Mouse (Mus musculus) left cerebral cortex, adult 2 months (tissue): ENCODE data around the gene AI661453. TPM values are rescaled to one million over a fixed set of nuclear protein-coding genes. Genes with fewer than 3 reads are reported as not detected.

Experiments used
- DNase-seq, 2 experiments: peaks; one replicate each; pipeline ENCODE4 v3.0.0; 2021 to 2022; ENCODE audit warnings: low spot score in 2 of 2, mixed read lengths in 1 of 2; ENCODE audit errors: extremely low spot score in 1 of 2
- H3K27ac ChIP-seq: fragments of 200-600 bp; 2 replicates; pipeline ENCODE4 v1.8.1; 2022
- H3K4me3 ChIP-seq: fragments of 200-600 bp; 2 replicates; pipeline ENCODE4 v1.8.1; 2022
- CTCF ChIP-seq: fragments of 200-600 bp; IDR thresholded peaks from 2 replicates; pipeline ENCODE4 v1.8.1; 2022; ENCODE audit warnings: antibody characterized with exemption, mild to moderate bottlenecking, moderate library complexity
- intact Hi-C: fragments of 180-260 bp; cut with DNase I; formaldehyde crosslinking; loops from one replicate; pipeline ENCODE4 v1.15.1; 2025
- total RNA-seq, 2 experiments: library from RNA; stranded (reverse); gene quantifications; 2 replicates each; pipeline ENCODE4 v1.2.3; 2021

AI661453 gene
- total RNA-seq, 2 experiments from 2014 or later, result 0.61 to 0.84 TPM

DNA sequence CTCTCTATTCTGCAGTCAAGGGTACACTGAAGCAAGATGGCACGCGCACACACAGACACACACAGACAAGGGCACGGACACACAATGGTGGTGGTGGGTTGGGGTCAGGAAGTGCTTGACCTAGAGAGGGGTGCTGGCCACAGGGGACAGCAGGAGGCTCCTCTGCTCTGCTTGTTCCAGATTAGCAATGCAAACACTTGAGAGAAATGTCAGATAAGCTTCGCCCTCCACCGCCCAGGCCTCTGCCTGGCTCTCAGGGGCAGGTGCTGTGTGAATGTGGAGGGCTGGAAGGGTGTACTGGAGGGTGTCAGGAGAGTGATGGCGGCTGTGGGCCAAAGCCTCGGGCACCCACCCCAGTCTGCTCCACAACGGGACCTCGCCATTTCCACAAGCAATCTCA is 9.6 kb downstream of the AI661453 start:
- intact Hi-C loops, result no loop called here
- H3K4me3 ChIP-seq, result no peak overlapping the region
- H3K27ac ChIP-seq, result no peak overlapping the region
- no peak for DNase-seq
- TF ChIP-seq CTCF, result no peak

GRCm38 (mm10) chr17:47446561-47446960 is 10.1 kb downstream of the AI661453 start:
- no peak overlapping the region for H3K27ac ChIP-seq
- TF ChIP-seq CTCF, result no peak
- intact Hi-C loops, result no loop called here
- no peak overlapping the region for H3K4me3 ChIP-seq
- DNase-seq, result no peak

GRCm38 (mm10) chr17:47448523-47449372 is 12.3 kb downstream of the AI661453 start:
- no peak overlapping the region for H3K27ac ChIP-seq
- intact Hi-C loops, result no loop called here

DNA sequence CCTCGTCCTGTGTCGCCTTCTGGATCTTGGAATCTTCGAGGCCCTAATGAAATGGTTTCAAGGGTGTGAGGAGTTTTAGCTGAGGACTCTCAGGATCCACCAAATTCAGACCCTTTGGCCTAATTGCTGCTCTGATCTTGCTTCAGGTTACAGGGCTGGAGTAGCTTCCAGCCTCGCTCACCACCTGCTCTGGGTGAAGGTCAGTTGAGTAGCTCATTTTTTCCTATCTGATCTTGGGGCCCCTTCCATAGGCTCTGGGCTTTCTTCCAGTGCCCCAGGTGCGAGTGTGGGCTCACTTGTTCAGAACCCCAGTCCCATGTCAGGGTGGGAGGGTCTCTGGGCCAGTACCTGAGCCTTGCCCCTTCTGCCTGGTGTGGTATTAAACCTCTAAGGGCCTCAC is 13.0 kb downstream of the AI661453 start:
- no peak for TF ChIP-seq CTCF
- Histone ChIP-seq H3K27ac (no peak overlapping the region), H3K4me3 (no peak overlapping the region)
- intact Hi-C loops, result no loop called here
- no peak for DNase-seq

More at GRCm38 (mm10) chr17:47448523-47449372, 12.3 kb downstream of the AI661453 start:
- no peak for DNase-seq
- TF ChIP-seq CTCF, result no peak
- H3K4me3 ChIP-seq, result no peak overlapping the region

DNA sequence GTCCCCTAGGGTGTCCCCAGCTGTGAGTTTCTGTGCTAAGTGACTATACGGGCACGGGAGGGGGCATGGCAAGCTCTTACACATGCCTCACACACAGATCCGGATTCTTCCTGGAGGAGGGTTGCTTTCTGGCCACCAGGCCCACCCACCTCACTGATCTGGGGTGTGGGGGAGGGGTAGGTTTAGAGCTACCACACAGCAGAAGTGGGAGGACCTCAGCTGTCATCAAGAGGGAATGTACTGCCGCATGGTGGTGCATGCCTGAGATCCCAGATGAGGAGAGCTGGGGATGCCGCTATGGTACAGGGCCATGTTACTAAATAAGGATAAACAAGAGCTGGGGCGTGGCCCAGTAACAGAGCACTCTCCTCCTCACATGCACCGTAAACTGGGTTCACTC is 13.8 kb downstream of the AI661453 start:
- TF ChIP-seq CTCF, result no peak
- intact Hi-C loops, result no loop called here
- Histone ChIP-seq H3K4me3 (no peak overlapping the region), H3K27ac (no peak overlapping the region)
- no peak for DNase-seq

DNA sequence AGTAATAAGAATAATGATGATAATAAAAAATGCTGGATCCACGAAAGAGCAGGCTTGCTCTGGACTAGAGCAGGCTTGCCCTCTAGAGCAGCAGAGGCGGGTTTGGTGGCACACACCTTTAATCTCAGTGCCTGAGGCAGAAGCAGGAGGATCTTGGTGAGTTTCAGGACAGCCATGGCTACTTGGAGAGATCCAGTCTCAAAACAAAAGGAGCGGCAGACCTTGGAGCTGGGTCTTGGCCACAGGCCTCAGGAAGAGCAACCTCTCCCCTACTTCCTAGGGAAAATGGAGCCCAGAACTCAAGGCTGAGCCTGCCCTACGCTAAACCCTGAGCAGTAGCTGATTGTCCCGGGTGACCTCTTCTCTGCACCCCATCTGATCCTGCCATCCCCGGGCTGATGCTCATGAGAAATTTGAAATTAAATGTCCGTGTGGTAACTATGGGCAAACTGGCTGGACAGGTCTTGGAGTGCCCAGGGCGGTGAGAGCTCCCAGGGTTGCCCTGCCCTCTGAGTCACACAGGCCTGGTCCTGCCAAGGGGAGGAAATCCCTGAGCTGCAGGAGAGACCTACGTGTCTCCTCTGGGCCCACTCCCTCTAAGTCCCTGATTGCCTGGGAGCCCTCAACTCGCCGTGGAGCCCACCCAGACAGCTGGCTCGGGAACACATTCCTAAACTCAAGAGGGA is 14.6 kb downstream of the AI661453 start:
- no peak overlapping the region for H3K4me3 ChIP-seq
- TF ChIP-seq CTCF, result no peak
- DNase-seq, result no peak

GRCm38 (mm10) chr17:47452886-47453285 is 16.5 kb downstream of the AI661453 start:
- intact Hi-C loops, result no loop called here
- H3K27ac ChIP-seq, result no peak overlapping the region
- no peak for DNase-seq
- H3K4me3 ChIP-seq, result no peak overlapping the region
- TF ChIP-seq CTCF, result no peak

More for the DNA sequence above, 14.6 kb downstream of the AI661453 start:
- no peak overlapping the region for H3K27ac ChIP-seq
- intact Hi-C loops, result no loop called here

GRCm38 (mm10) chr17:47454675-47455074 is 18.3 kb downstream of the AI661453 start:
- DNase-seq, result no peak
- intact Hi-C loops, result no loop called here

GRCm38 (mm10) chr17:47458310-47458709 is 21.9 kb downstream of the AI661453 start:
- Histone ChIP-seq H3K4me3 (no peak overlapping the region), H3K27ac (no peak overlapping the region)
- TF ChIP-seq CTCF, result no peak
- intact Hi-C loops, result no loop called here
- no peak for DNase-seq

More at GRCm38 (mm10) chr17:47454675-47455074, 18.3 kb downstream of the AI661453 start:
- no peak for TF ChIP-seq CTCF
- no peak overlapping the region for H3K4me3 ChIP-seq
- no peak overlapping the region for H3K27ac ChIP-seq

DNA sequence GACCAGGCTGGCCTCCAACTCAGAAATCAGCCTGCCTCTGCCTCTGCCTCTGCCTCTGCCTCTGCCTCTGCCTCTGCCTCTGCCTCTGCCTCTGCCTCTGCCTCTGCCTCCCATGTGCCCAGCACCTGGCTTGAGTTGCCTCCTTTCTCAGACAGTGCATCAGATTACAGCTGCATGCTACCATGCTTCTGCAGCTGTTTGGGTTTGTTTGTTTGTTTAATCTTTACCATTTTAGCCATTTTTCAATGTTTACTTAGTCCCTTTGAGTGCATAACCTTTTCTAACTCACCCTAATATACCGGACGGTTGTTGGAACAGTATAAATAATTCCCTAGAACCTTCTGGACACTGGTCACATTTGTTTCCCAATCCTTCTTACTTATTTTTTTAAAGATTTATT is 22.5 kb downstream of the AI661453 start:
- no peak overlapping the region for H3K27ac ChIP-seq
- H3K4me3 ChIP-seq, result no peak overlapping the region
- TF ChIP-seq CTCF, result no peak
- intact Hi-C loops, result no loop called here
- no peak for DNase-seq

DNA sequence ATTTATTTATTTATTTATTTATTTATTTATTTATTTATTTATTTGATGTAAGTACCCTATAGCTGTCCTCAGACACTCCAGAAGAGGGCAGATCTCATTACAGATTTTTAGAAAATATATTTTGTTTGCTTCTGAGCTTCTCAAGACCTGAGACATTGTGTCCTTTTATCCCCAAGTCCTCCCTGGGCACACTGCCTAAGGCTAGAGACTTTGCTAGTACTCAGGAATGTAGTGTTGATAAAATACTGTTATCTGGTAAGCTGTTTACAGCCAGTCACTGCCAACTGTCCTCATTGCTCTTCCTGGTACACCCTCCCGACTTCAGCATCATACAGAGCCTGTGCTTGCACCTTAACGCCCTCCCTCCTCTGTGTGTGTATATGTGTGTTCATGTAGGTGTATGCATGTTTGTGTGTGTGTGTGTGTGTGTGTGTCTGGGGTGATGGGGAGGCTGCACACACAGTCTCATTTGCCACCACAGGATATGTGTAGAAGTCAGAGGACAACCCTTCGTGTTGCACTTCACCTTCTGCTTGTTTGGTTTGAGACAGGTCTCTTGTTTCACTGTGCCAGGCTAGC is 23.0 kb downstream of the AI661453 start:
- intact Hi-C loops, result no loop called here
- no peak for TF ChIP-seq CTCF
- Histone ChIP-seq H3K4me3 (no peak overlapping the region), H3K27ac (no peak overlapping the region)
- DNase-seq, result no peak

GRCm38 (mm10) chr17:47461688-47462087 is 25.3 kb downstream of the AI661453 start:
- intact Hi-C loops, result no loop called here
- no peak for TF ChIP-seq CTCF
- H3K27ac ChIP-seq, result no peak overlapping the region
- DNase-seq, result no peak
- no peak overlapping the region for H3K4me3 ChIP-seq
